Mouse (Mus musculus) forebrain, embryonic 15.5 days (tissue): Measurements from ENCODE around the gene Sag. TPM values are rescaled to one million over a fixed set of nuclear protein-coding genes. Genes with fewer than 3 reads are reported as not detected.
"Not testable (repeated sequence)": the region's sequence is repeated elsewhere in the genome, so short reads cannot be mapped to it uniquely, and the experiment has no call there.

ENCODE experiments used
- ATAC-seq: fragments of 200-750 bp; cut with Nextera tagmentation; replicated peaks from 2 replicates; pipeline ENCODE4 v1.8.0; 2017; ENCODE audit warnings: mild to moderate bottlenecking, moderate TSS enrichment, moderate library complexity
- H3K27ac ChIP-seq: fragments of 300-500 bp; sonication (generic); replicated peaks from 2 replicates; pipeline ENCODE4 v1.5.1; 2015; ENCODE audit warnings: mild to moderate bottlenecking, inconsistent platforms
- H3K27me3 ChIP-seq: fragments of 300-500 bp; sonication (generic); 2 replicates; pipeline ENCODE4 v1.6.1; 2015; ENCODE audit warnings: inconsistent platforms
- H3K36me3 ChIP-seq: fragments of 300-500 bp; sonication (generic); 2 replicates; pipeline ENCODE4 v1.6.1; 2015; ENCODE audit warnings: mild to moderate bottlenecking, inconsistent platforms
- H3K4me1 ChIP-seq: fragments of 300-500 bp; sonication (generic); 2 replicates; pipeline ENCODE4 v1.6.1; 2015; ENCODE audit warnings: inconsistent platforms
- H3K4me2 ChIP-seq: fragments of 300-500 bp; sonication (generic); replicated peaks from 2 replicates; pipeline ENCODE4 v1.6.1; 2015; ENCODE audit warnings: mild to moderate bottlenecking, inconsistent platforms
- H3K4me3 ChIP-seq: fragments of 300-500 bp; sonication (generic); 2 replicates; pipeline ENCODE4 v1.5.1; 2015; ENCODE audit warnings: mild to moderate bottlenecking, inconsistent platforms
- H3K9ac ChIP-seq: fragments of 300-500 bp; sonication (generic); replicated peaks from 2 replicates; pipeline ENCODE4 v1.6.1; 2015; ENCODE audit warnings: mild to moderate bottlenecking, inconsistent platforms
- H3K9me3 ChIP-seq: fragments of 300-500 bp; sonication (generic); 2 replicates; pipeline ENCODE4 v1.6.1; 2016; ENCODE audit warnings: inconsistent platforms
- WGBS: fragments of 180-500 bp; shearing (Covaris S2); methylation state at CpG from one replicate; pipeline ENCODE4 v1.1.7; 2015; ENCODE audit warnings: mixed read lengths; 5-methylcytosine and 5-hydroxymethylcytosine counted together
- polyA plus RNA-seq: library from polyadenylated mRNA; unstranded; fragments of >200 nt; fragmentation: Nextera tagmentation; extraction: Ambion mirVana; gene quantifications from 2 replicates; pipeline ENCODE4 v1.2.1, GENCODE M21; 2015

The Sag gene
- polyA plus RNA-seq, 1 experiment from 2014 or later, result 2.4 TPM

- no peaks in the 10 kb centered on the region for H3K9me3 ChIP-seq
- no peaks in the 10 kb centered on the region for H3K36me3 ChIP-seq
- no peak overlapping the region for H3K27ac ChIP-seq
- no peak overlapping the region for H3K4me3 ChIP-seq
- H3K4me1 ChIP-seq, result no peaks in the 10 kb centered on the region
- 86% methylated on average over 6 of the region's 6 CpGs for WGBS
- no peak overlapping the region for H3K9ac ChIP-seq
- no peaks in the 10 kb centered on the region for H3K27me3 ChIP-seq
- no peak overlapping the region for H3K4me2 ChIP-seq
- ATAC-seq, result no peak
Measured at GRCm38 (mm10) chr1:87825991-87826390, 22.5 kb downstream of the Sag start.

DNA sequence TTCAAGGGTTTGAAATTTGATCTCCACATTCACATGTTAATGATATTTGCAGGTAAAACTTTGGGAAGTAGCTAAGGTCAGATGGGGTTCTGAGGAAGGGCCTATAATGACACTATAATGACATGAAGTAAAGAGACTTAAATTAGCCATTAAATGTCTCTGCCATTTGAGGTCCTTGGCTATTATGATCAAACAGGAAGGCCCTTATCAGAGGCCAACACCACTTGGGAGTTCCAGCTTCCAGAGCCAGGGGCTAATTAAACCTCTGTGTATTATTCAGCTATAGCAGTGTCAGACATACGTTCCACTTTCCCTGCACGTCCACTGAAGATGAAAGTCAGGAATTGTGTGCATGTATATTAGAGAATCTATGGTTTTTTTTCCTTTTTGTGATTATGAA lies 23.0 kb downstream of the Sag start:
- no peak overlapping the region for H3K27ac ChIP-seq
- H3K4me2 ChIP-seq, result no peak overlapping the region
- H3K36me3 ChIP-seq, result no peaks in the 10 kb centered on the region
- no peak overlapping the region for H3K9ac ChIP-seq
- no peak for ATAC-seq
- WGBS, result 49% methylated on average over 2 of the region's 2 CpGs
- no peaks in the 10 kb centered on the region for H3K27me3 ChIP-seq
- no peaks in the 10 kb centered on the region for H3K4me1 ChIP-seq
- no peak overlapping the region for H3K4me3 ChIP-seq
- no peaks in the 10 kb centered on the region for H3K9me3 ChIP-seq

DNA sequence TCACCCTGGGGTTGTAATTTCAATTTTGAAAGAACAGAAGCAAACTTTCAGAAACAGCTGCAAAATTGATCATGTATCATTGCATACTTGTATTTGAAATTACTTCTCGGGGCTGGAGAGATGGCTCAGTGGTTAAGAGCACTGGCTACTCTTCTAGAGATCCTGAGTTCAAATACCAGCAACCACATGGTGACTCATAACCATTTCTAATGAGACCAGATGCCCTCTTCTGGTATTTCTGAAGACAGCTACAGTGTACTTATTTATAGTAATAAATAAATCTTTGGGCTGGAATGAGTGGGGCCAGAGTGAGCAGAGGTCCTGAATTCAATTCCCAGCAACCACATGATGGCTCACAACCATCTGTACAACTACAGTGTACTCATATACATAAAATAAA lies 24.0 kb downstream of the Sag start:
- not testable (repeated sequence) for H3K27me3 ChIP-seq, H3K4me3 ChIP-seq, H3K9me3 ChIP-seq, H3K4me2 ChIP-seq, H3K4me1 ChIP-seq, H3K36me3 ChIP-seq, H3K27ac ChIP-seq, H3K9ac ChIP-seq, ATAC-seq
- WGBS, result 83% methylated on average over 1 of the region's 1 CpGs

- no peak overlapping the region for H3K4me3 ChIP-seq
- no peak overlapping the region for H3K4me2 ChIP-seq
- H3K27ac ChIP-seq, result no peak overlapping the region
- no peaks in the 10 kb centered on the region for H3K36me3 ChIP-seq
- H3K27me3 ChIP-seq, result no peaks in the 10 kb centered on the region
- no peaks in the 10 kb centered on the region for H3K9me3 ChIP-seq
- H3K9ac ChIP-seq, result no peak overlapping the region
- ATAC-seq, result no peak
- H3K4me1 ChIP-seq, result no peaks in the 10 kb centered on the region
- WGBS, result 82% methylated on average over 9 of the region's 9 CpGs
Measured at GRCm38 (mm10) chr1:87828185-87828584, 24.7 kb downstream of the Sag start.

GRCm38 (mm10) chr1:87828926-87829580 lies 25.6 kb downstream of the Sag start:
- no peak; the same call in 1 of the 2 replicates for ATAC-seq
- no peak overlapping the region for H3K4me3 ChIP-seq
- H3K4me1 ChIP-seq, result no peaks in the 10 kb centered on the region
- H3K27me3 ChIP-seq, result no peaks in the 10 kb centered on the region
- no peak overlapping the region for H3K27ac ChIP-seq
- H3K9me3 ChIP-seq, result no peaks in the 10 kb centered on the region
- no peak overlapping the region for H3K9ac ChIP-seq
- no peak overlapping the region for H3K4me2 ChIP-seq
- 41% methylated on average over 7 of the region's 7 CpGs for WGBS
- no peaks in the 10 kb centered on the region for H3K36me3 ChIP-seq

DNA sequence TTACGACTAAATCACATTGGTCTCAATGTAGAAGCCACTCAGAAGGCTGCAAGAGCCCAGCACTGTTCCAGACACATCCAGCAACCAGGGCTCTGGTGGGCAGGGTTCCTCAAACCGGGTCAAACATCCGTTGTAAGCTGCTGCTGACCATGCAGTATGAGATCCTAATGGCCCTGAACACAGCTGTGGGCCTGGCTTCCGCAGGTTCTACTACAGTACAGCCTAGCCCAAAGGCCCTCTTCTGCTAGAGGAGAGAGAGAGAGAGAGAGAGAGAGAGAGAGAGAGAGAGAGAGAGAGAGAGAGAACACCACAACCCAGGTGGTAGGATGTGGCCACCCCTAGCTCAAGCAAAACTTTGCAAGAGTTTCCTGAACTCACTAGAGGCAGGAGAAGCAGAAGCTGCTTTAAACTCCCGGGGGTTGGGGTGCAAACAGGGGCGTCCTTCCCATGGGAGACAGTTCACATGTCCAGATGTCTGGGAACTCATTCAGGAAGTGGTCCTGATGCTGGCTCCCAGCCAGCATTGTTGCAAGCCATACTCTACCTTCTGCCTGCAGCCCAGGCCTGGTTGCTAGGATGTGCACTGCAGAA lies 26.2 kb downstream of the Sag start:
- Histone ChIP-seq H3K4me1 (no peaks in the 10 kb centered on the region), H3K4me2 (no peak overlapping the region), H3K4me3 (no peak overlapping the region), H3K9me3 (no peaks in the 10 kb centered on the region), H3K36me3 (no peaks in the 10 kb centered on the region), H3K27ac (no peak overlapping the region), H3K9ac (no peak overlapping the region), H3K27me3 (no peaks in the 10 kb centered on the region)
- 64% methylated on average over 6 of the region's 6 CpGs for WGBS
- 0 out of 2 replicates have a peak, but pooled peaks have one; percentile 38 for ATAC-seq

DNA sequence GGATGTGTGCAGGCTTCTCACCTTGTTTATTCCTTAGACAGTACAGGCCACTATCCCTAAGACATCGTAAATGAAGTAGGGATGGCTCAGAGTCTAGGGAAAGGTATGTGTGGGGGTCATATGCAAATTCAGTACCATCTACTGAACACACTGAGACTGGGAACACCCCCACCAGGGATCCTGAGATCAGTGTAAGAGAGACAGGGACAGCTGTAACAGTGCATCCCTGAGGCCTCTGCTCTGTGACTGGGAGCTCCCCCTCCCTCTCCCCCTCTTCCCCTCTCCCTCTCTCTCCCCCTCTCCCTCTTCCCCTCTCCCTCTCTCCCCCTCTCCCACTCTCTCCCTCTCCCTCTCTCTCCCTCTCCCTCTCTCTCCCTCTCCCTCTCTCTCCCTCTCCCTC lies 33.0 kb downstream of the Sag start:
- ATAC-seq, result no peak
- Histone ChIP-seq H3K4me1 (no peaks in the 10 kb centered on the region), H3K27ac (no peak overlapping the region), H3K36me3 (no peaks in the 10 kb centered on the region), H3K27me3 (no peaks in the 10 kb centered on the region), H3K9me3 (no peaks in the 10 kb centered on the region), H3K9ac (no peak overlapping the region), H3K4me2 (no peak overlapping the region), H3K4me3 (no peak overlapping the region)
- 82% methylated on average over 1 of the region's 1 CpGs for WGBS

DNA sequence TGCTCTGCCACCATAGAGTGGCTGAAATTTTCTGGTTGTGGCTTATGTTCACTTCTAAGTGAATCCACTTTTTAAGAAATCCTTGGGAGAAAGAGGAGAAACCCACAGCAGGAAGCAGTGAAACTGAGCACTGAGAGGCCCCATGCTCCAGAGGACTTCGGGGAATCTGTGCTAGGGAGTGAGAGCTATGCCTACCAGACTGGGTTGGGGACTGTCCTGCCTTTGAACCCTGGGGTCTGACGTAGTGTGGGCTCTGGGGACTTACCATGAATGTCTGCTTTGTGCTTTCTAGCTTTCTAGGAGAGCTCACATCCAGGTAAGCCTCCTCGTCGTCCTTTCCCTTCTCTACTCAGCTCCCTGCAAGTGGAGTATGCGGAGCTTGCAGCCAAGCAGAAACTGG lies 33.5 kb downstream of the Sag start:
- H3K36me3 ChIP-seq, result no peaks in the 10 kb centered on the region
- no peak overlapping the region for H3K4me3 ChIP-seq
- H3K9ac ChIP-seq, result no peak overlapping the region
- no peak for ATAC-seq
- no peaks in the 10 kb centered on the region for H3K9me3 ChIP-seq
- 47% methylated on average over 5 of the region's 5 CpGs for WGBS
- H3K27ac ChIP-seq, result no peak overlapping the region
- no peak overlapping the region for H3K4me2 ChIP-seq
- H3K27me3 ChIP-seq, result no peaks in the 10 kb centered on the region
- H3K4me1 ChIP-seq, result no peaks in the 10 kb centered on the region

GRCm38 (mm10) chr1:87840411-87841208 lies 37.1 kb downstream of the Sag start:
- Histone ChIP-seq H3K4me1 (no peaks in the 10 kb centered on the region), H3K27ac (no peak overlapping the region), H3K4me3 (no peak overlapping the region), H3K9me3 (no peaks in the 10 kb centered on the region), H3K9ac (no peak overlapping the region), H3K27me3 (no peaks in the 10 kb centered on the region), H3K4me2 (no peak overlapping the region), H3K36me3 (no peaks in the 10 kb centered on the region)
- ATAC-seq, result no peak
- WGBS, result 82% methylated on average over 11 of the region's 11 CpGs

- H3K4me1 ChIP-seq, result no peaks in the 10 kb centered on the region
- no peak overlapping the region for H3K4me3 ChIP-seq
- WGBS, result 54% methylated on average over 2 of the region's 2 CpGs
- H3K9ac ChIP-seq, result no peak overlapping the region
- H3K36me3 ChIP-seq, result no peaks in the 10 kb centered on the region
- no peak overlapping the region for H3K27ac ChIP-seq
- H3K4me2 ChIP-seq, result no peak overlapping the region
- ATAC-seq, result no peak
- H3K27me3 ChIP-seq, result no peaks in the 10 kb centered on the region
- no peaks in the 10 kb centered on the region for H3K9me3 ChIP-seq
Measured at GRCm38 (mm10) chr1:87846801-87847474, 43.5 kb downstream of the Sag start.

GRCm38 (mm10) chr1:87847475-87848168 lies 44.1 kb downstream of the Sag start:
- Histone ChIP-seq H3K9ac (no peak overlapping the region), H3K4me1 (peaks cover 2% of the 10 kb centered on the region), H3K4me2 (no peak overlapping the region), H3K9me3 (no peaks in the 10 kb centered on the region), H3K27ac (no peak overlapping the region), H3K4me3 (no peak overlapping the region), H3K27me3 (no peaks in the 10 kb centered on the region), H3K36me3 (no peaks in the 10 kb centered on the region)
- no peak for ATAC-seq
- WGBS, result 67% methylated on average over 4 of the region's 4 CpGs
